10 mouse cellular contexts compared by ENCODE assay signal in genomic region chr10:80367954-80368353, GRCm38 (mm10). TPM values are rescaled to one million over a fixed set of nuclear protein-coding genes. Genes with fewer than 3 reads are reported as not detected.
"Had no signal": no experiment of that assay in that cellular context is flagged by ENCODE, and none has a peak within 500 bp of the region (broad histone marks: within the 10 kb centered on the region; RNA-seq: fewer than 3 reads in every experiment).

No protein-coding gene starts in this region.

- H3K36me3 ChIP-seq: limb, embryonic 10.5 days; liver, embryonic 12.5 days; lung, embryonic 15.5 days; midbrain, embryonic 15.5 days; neural tube, embryonic 13.5 days had no signal

- ATAC-seq: liver, embryonic 12.5 days; midbrain, embryonic 15.5 days had no signal

- DNase-seq: kidney, postnatal 25 days; right cerebral cortex, adult 18-20 months; right cerebral cortex, postnatal 25 days; thymus, postnatal 25 days had no signal

- H3K27me3 ChIP-seq: midbrain, embryonic 15.5 days had no signal

RNA-seq across cellular contexts. Expression of gene Plk5, which starts 11.7 kb away (rescaled TPM):
- total RNA-seq: monocyte, adult 5-6 weeks had no signal

RNA-seq across cellular contexts. Expression of gene Adamtsl5, which starts 19.7 kb away (rescaled TPM):
- total RNA-seq: monocyte, adult 5-6 weeks had no signal

RNA-seq across cellular contexts. Expression of gene Reep6, which starts 38.2 kb away (rescaled TPM):
- total RNA-seq: monocyte, adult 5-6 weeks had no signal
